Mouse (Mus musculus) left cerebral cortex, adult 11 months (tissue): ENCODE data around the gene Rpl22l1.
"Not testable (repeated sequence)": the region's sequence is repeated elsewhere in the genome, so short reads cannot be mapped to it uniquely, and the experiment has no call there.

Source experiments
- DNase-seq: peaks from one replicate; pipeline ENCODE4 v3.0.0; 2022; ENCODE audit warnings: low spot score

Rpl22l1 gene

DNA sequence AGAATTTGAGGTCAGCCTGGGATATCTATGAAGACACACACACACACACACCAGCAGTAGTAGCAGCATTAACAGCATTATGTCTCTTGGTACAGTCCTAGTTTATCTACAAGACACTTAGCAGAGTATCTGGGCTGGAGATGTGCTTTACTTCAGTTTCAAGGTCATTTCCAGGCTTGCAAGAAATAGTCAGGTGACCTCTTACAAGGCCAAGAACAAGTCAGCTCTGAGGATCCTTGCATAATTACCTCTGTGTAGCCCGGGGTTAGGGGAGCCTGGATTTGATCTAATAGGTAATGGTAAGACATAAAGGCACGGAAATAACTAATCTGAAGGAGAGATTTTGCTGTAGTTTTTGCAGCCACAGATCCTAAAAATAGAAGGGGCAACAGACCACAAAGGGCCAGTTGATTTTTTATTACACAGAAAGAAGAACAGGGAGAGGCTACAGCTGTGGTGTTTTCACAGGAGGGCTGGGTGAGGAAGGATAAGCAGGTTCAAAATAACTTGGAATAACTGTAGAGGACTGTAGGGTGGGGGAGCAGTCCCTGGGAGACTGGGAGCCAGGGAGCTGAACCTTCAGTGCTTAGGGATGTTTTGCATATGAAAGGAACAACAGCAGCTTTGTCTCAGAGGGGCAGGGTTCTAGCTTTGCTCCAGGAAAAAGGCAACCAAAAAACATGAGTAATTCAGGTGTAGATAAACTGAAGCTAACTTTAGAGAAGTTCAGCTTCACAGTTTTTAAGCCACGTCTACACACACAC lies 36.8 kb downstream of the Rpl22l1 start:
- DNase-seq, result no peak

DNA sequence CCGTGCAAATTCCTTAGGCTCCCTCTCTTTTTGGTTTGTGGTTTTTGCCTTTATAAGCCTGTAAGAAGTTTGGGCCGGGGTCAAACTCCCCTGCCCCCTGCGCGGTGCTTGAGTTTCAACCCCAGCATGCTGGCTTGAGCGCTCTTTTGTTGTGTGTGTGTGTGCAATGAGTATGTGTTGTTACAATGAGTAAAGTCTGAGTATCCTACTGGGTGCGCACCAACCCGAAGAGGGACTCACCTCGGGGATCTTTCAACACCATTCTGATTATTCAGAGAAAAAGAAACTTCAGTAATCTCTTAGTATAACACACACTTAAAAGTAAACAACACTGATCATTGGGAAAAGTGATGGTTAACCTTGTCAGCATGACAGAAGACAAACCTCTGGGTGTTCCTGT lies 38.0 kb downstream of the Rpl22l1 start:
- DNase-seq, result no peak

DNA sequence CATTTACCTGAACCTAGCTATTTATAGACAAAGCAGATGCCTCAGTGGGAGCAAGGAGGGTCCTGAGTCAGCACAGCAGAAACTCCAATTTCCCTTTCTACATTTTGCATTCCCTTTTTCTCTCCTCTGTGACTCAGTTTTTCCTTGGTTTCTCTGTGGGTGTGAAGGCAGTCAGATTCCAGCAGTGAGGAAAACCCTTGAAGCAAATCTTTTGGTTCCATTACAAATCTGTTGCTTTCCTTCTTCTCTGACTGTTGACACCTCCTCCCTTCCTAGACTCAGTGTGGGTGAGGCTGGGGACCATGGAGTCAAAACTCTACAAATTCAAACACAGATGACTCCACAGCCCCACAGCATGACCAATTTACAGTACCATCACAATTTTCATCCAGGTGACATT lies 41.9 kb downstream of the Rpl22l1 start:
- DNase-seq, result no peak

DNA sequence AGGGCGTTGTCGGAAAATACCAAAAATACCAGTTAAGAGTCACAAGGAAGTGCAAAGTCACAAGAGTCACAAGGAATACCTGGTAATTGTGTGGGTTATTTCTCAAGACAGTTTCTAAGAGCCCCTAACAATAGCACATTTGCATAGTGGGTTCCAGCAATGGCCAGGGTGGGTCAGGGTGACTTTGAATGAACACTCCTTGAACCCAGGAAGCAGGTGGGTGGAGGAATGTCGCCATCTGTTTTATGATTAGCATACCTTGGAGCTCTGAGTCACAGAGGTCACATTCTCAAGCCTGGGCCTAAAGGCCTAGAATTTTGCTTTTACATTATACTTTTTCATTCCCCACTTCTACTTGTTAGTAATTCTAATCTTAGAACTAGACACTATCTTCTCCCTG lies 46.9 kb downstream of the Rpl22l1 start:
- DNase-seq, result not testable (repeated sequence)
